Mouse (Mus musculus) liver, embryonic 15.5 days (tissue): ENCODE measurements at regions not wholly inside any gene's neighbourhood (a gene's known extent, or its start where the extent isn't known, plus 50 kb on each side); places are given as distances from the start of the nearest gene placed in this dataset.

Experiments
- ATAC-seq: fragments of 200-750 bp; cut with Nextera tagmentation; 2 replicates; pipeline ENCODE4 v1.8.0; 2017; ENCODE audit warnings: moderate number of reproducible peaks, mild to moderate bottlenecking, moderate library complexity; ENCODE audit not compliant: insufficient read depth
- H3K27ac ChIP-seq: fragments of 300-500 bp; sonication (generic); replicated peaks from 2 replicates; pipeline ENCODE4 v1.5.1; 2015; ENCODE audit warnings: mild to moderate bottlenecking, inconsistent platforms
- H3K27me3 ChIP-seq: fragments of 300-500 bp; sonication (generic); 2 replicates; pipeline ENCODE4 v1.6.1; 2015; ENCODE audit warnings: mild to moderate bottlenecking, inconsistent platforms
- H3K36me3 ChIP-seq: fragments of 300-500 bp; sonication (generic); replicated peaks from 2 replicates; pipeline ENCODE4 v1.6.1; 2015; ENCODE audit warnings: moderate library complexity, mild to moderate bottlenecking, inconsistent platforms
- H3K4me1 ChIP-seq: fragments of 300-500 bp; sonication (generic); replicated peaks from 2 replicates; pipeline ENCODE4 v1.6.1; 2015; ENCODE audit warnings: inconsistent platforms
- H3K4me2 ChIP-seq: fragments of 300-500 bp; sonication (generic); 2 replicates; pipeline ENCODE4 v1.6.1; 2015; ENCODE audit warnings: moderate library complexity, mild to moderate bottlenecking, inconsistent platforms
- H3K4me3 ChIP-seq: fragments of 300-500 bp; sonication (generic); replicated peaks from 2 replicates; pipeline ENCODE4 v1.5.1; 2015; ENCODE audit warnings: mild to moderate bottlenecking, inconsistent platforms
- H3K9ac ChIP-seq: fragments of 300-500 bp; sonication (generic); 2 replicates; pipeline ENCODE4 v1.6.1; 2015; ENCODE audit warnings: moderate library complexity, mild to moderate bottlenecking, inconsistent platforms
- H3K9me3 ChIP-seq: fragments of 300-500 bp; sonication (generic); replicated peaks from 2 replicates; pipeline ENCODE4 v1.6.1; 2016; ENCODE audit warnings: inconsistent platforms
- WGBS: fragments of 180-500 bp; shearing (Covaris S2); methylation state at CpG from one replicate; pipeline ENCODE4 v1.1.7; 2015; ENCODE audit warnings: mixed read lengths; ENCODE audit not compliant: insufficient replicate concordance; 5-methylcytosine and 5-hydroxymethylcytosine counted together

GRCm38 (mm10) chr3:37844731-37845312 lies 120.5 kb upstream of the Gm5148 start:
- no peak overlapping the region for H3K27ac ChIP-seq
- no peak for ATAC-seq
- no peaks in the 10 kb centered on the region for H3K27me3 ChIP-seq
- H3K36me3 ChIP-seq = no peaks in the 10 kb centered on the region
- no peak overlapping the region for H3K4me2 ChIP-seq
- H3K4me3 ChIP-seq = no peak overlapping the region
- no peaks in the 10 kb centered on the region for H3K4me1 ChIP-seq
- H3K9ac ChIP-seq = no peak overlapping the region
- 61% methylated on average over 8 of the region's 8 CpGs for WGBS
- no peaks in the 10 kb centered on the region for H3K9me3 ChIP-seq

GRCm38 (mm10) chr3:37842289-37842688 lies 118.0 kb upstream of the Gm5148 start:
- Histone ChIP-seq H3K36me3 (no peaks in the 10 kb centered on the region), H3K9ac (no peak overlapping the region), H3K4me3 (no peak overlapping the region), H3K9me3 (no peaks in the 10 kb centered on the region), H3K27me3 (no peaks in the 10 kb centered on the region), H3K4me2 (no peak overlapping the region), H3K4me1 (no peaks in the 10 kb centered on the region), H3K27ac (no peak overlapping the region)
- 61% methylated on average over 7 of the region's 7 CpGs for WGBS
- ATAC-seq = no peak

GRCm38 (mm10) chr3:37838896-37839295 lies 114.6 kb upstream of the Gm5148 start:
- H3K4me1 ChIP-seq = no peaks in the 10 kb centered on the region

DNA sequence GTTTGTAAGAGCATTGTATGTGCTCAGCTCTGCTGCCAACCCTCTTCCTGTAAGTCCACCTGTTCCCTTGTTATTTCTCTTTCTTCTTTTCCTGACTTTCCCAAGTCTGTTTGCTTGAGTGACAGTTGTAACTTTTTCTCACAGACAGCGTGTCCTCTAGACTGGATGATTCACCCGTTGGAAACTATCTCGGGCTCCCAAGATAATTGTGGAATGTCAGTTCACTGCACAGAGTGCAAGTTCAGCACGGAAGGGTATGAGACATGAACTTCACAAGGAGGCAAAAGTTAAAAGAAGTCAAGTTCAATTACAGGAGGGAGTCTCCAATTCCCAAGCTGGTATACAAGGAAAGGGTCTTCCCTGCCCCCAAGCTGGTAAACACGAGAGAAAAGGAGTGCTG lies 112.5 kb upstream of the Gm5148 start:
- no peaks in the 10 kb centered on the region for H3K36me3 ChIP-seq
- 60% methylated on average over 5 of the region's 5 CpGs for WGBS
- H3K9me3 ChIP-seq = no peaks in the 10 kb centered on the region
- H3K27me3 ChIP-seq = no peaks in the 10 kb centered on the region
- no peak overlapping the region for H3K27ac ChIP-seq
- no peak overlapping the region for H3K4me2 ChIP-seq
- H3K9ac ChIP-seq = no peak overlapping the region
- no peaks in the 10 kb centered on the region for H3K4me1 ChIP-seq
- H3K4me3 ChIP-seq = no peak overlapping the region
- no peak for ATAC-seq

More at GRCm38 (mm10) chr3:37838896-37839295, 114.6 kb upstream of the Gm5148 start:
- ATAC-seq = no peak
- no peak overlapping the region for H3K4me2 ChIP-seq
- WGBS = 72% methylated on average over 11 of the region's 11 CpGs
- H3K4me3 ChIP-seq = no peak overlapping the region
- no peaks in the 10 kb centered on the region for H3K36me3 ChIP-seq
- no peaks in the 10 kb centered on the region for H3K27me3 ChIP-seq
- no peaks in the 10 kb centered on the region for H3K9me3 ChIP-seq
- H3K27ac ChIP-seq = no peak overlapping the region
- no peak overlapping the region for H3K9ac ChIP-seq

- no peaks in the 10 kb centered on the region for H3K27me3 ChIP-seq
- no peaks in the 10 kb centered on the region for H3K4me1 ChIP-seq
- 52% methylated on average over 2 of the region's 2 CpGs for WGBS
- H3K4me3 ChIP-seq = no peak overlapping the region
- no peak overlapping the region for H3K4me2 ChIP-seq
- no peaks in the 10 kb centered on the region for H3K9me3 ChIP-seq
- no peak for ATAC-seq
- H3K36me3 ChIP-seq = no peaks in the 10 kb centered on the region
- no peak overlapping the region for H3K27ac ChIP-seq
- no peak overlapping the region for H3K9ac ChIP-seq
These were observed 111.4 kb upstream of the Gm5148 start for GRCm38 (mm10) chr3:37835687-37836086.

- Histone ChIP-seq H3K4me3 (no peak overlapping the region), H3K27me3 (no peaks in the 10 kb centered on the region), H3K4me1 (no peaks in the 10 kb centered on the region), H3K27ac (no peak overlapping the region), H3K36me3 (no peaks in the 10 kb centered on the region), H3K9ac (no peak overlapping the region), H3K9me3 (no peaks in the 10 kb centered on the region), H3K4me2 (no peak overlapping the region)
- WGBS = 75% methylated on average over 5 of the region's 5 CpGs
- ATAC-seq = no peak
These were observed 110.8 kb upstream of the Gm5148 start for GRCm38 (mm10) chr3:37835135-37835534.

GRCm38 (mm10) chr3:37834626-37835025 lies 110.3 kb upstream of the Gm5148 start:
- Histone ChIP-seq H3K4me1 (no peaks in the 10 kb centered on the region), H3K9ac (no peak overlapping the region), H3K9me3 (no peaks in the 10 kb centered on the region), H3K4me3 (no peak overlapping the region), H3K4me2 (no peak overlapping the region), H3K27ac (no peak overlapping the region), H3K27me3 (no peaks in the 10 kb centered on the region), H3K36me3 (no peaks in the 10 kb centered on the region)
- ATAC-seq = no peak
- WGBS = 46% methylated on average over 3 of the region's 3 CpGs

DNA sequence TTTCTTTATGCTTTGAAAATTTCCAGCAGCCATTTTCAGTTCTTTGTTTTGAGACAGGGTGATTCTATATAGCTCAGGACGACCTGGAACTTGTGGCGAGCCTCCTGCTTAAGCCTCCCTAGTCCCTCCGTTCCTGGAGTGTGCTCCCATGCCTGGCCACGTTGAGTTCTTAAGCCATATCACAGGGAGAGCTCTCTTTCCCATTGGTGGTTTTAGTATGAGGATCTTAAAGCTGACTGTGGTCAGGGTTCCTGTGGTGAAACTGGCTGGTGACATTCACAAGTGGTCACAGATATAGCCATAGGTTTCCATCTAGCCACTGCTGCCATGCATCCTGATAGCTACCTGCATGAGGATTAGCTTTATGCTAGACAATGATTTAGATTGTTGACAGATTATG lies 109.1 kb upstream of the Gm5148 start:
- Histone ChIP-seq H3K4me3 (no peak overlapping the region), H3K27me3 (no peaks in the 10 kb centered on the region), H3K4me2 (no peak overlapping the region), H3K9me3 (no peaks in the 10 kb centered on the region), H3K36me3 (no peaks in the 10 kb centered on the region), H3K27ac (no peak overlapping the region), H3K9ac (no peak overlapping the region), H3K4me1 (no peaks in the 10 kb centered on the region)
- ATAC-seq = no peak
- 41% methylated on average over 4 of the region's 4 CpGs for WGBS

DNA sequence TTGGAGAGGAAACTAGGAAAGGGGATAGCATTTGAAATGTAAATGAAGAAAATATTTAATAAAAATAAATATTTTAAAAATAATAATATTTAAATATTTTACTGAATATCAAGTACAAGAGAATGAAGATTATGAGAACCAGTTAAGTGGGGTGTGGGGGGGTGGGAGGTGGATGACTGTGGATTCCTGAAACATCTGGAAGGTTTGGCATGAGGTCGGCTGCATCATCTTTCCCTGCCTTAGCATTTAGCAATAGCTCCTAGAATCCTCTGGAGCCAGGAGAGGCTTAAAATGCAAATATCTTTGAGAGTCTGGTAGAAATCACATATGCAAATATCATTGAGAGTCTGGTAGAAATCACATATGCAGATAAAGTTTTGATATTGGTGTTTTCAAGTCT lies 103.3 kb upstream of the Gm5148 start:
- ATAC-seq = no peak
- 53% methylated on average over 1 of the region's 1 CpGs for WGBS
- H3K4me1 ChIP-seq = no peaks in the 10 kb centered on the region
- H3K27me3 ChIP-seq = no peaks in the 10 kb centered on the region
- H3K27ac ChIP-seq = no peak overlapping the region
- no peak overlapping the region for H3K4me3 ChIP-seq
- H3K4me2 ChIP-seq = no peak overlapping the region
- H3K9ac ChIP-seq = no peak overlapping the region
- no peaks in the 10 kb centered on the region for H3K36me3 ChIP-seq
- H3K9me3 ChIP-seq = no peaks in the 10 kb centered on the region

DNA sequence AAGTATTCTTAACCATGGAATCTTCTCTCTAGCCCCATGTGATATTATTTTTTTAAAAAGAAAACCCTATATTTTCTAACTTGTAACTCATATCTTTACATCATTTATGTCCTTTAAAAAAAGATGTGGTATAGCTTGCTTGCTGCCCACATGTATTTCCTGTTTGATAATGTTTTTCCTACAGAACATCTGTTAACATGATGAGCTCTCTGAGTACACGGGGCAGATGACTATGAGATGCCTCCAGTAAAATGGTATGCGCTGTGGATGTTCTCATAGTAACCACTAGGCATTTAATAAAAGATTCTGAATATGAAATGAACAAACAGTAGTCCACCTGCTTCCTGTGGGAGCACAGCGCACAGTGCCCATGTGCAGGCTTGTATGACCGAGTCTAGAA lies 101.3 kb upstream of the Gm5148 start:
- no peaks in the 10 kb centered on the region for H3K27me3 ChIP-seq
- no peaks in the 10 kb centered on the region for H3K9me3 ChIP-seq
- H3K4me1 ChIP-seq = no peaks in the 10 kb centered on the region
- no peak overlapping the region for H3K4me2 ChIP-seq
- H3K27ac ChIP-seq = no peak overlapping the region
- H3K9ac ChIP-seq = no peak overlapping the region
- no peak for ATAC-seq
- H3K36me3 ChIP-seq = no peaks in the 10 kb centered on the region
- H3K4me3 ChIP-seq = no peak overlapping the region
- 65% methylated on average over 4 of the region's 4 CpGs for WGBS

GRCm38 (mm10) chr3:37824681-37825080 lies 100.4 kb upstream of the Gm5148 start:
- no peak overlapping the region for H3K27ac ChIP-seq
- H3K9ac ChIP-seq = no peak overlapping the region
- 69% methylated on average over 5 of the region's 5 CpGs for WGBS
- no peak for ATAC-seq
- no peaks in the 10 kb centered on the region for H3K36me3 ChIP-seq
- no peak overlapping the region for H3K4me2 ChIP-seq
- H3K9me3 ChIP-seq = no peaks in the 10 kb centered on the region
- no peaks in the 10 kb centered on the region for H3K27me3 ChIP-seq
- H3K4me1 ChIP-seq = no peaks in the 10 kb centered on the region
- H3K4me3 ChIP-seq = no peak overlapping the region

DNA sequence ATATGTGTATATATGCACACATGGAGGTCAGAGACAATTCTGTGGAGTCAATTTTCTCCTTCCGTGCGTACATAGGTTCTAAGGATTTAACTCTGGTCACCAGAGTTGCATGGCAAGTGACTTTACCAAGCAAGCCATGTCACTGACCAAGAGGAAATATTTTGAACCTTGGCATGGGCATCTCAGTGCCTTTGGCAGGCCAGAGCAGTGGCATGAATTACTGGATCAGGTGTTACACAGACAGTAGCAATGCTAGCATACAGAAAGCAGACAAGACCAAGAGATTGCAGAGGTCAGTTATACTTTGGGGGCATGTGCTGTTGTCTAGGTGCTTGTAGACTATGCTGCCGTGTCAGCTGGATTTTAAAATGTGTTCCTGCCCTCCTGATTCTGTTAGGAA lies 95.2 kb upstream of the Gm5148 start:
- WGBS = 64% methylated on average over 3 of the region's 3 CpGs
- no peak overlapping the region for H3K27ac ChIP-seq
- H3K4me2 ChIP-seq = no peak overlapping the region
- no peak overlapping the region for H3K4me3 ChIP-seq
- ATAC-seq = no peak
- no peak overlapping the region for H3K9ac ChIP-seq
- no peaks in the 10 kb centered on the region for H3K27me3 ChIP-seq
- no peaks in the 10 kb centered on the region for H3K4me1 ChIP-seq
- no peaks in the 10 kb centered on the region for H3K9me3 ChIP-seq
- H3K36me3 ChIP-seq = no peaks in the 10 kb centered on the region
